24 mouse cellular contexts compared by ENCODE assay signal in the genomic region with DNA sequence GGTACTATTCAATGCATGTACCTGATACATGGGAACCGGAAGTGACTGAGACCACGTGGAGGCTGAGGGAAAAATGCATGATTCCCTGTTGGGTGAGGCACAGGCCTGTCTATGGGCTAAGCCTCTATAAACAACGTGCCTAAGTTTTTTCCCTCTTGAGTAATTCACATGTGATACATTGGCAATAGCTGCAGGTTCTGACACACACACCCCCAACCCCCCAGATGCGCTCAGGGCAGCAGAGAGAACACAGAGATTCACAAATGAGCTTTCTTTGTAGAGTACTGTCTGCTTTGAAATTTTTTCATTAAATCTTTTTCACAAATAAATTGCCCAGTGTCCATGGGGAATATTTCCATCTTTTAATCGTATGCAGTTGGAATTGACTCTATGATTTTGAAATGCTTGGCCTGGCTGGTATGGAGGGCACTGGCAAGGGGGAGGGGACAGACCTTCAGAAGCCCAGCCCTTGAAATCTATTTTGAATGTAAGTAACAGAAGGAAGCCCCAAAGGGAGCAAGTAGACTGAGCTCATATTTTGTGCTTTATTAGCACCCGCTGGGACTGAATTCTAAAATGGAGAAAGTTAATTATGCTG.
DNase-seq lines count a peak whose midpoint lies in the region; ATAC-seq lines count a peak whose summit lies in the region.
"Had no signal": no experiment of that assay in that cellular context is flagged by ENCODE, and none has a peak within 500 bp of the region (broad histone marks: within the 10 kb centered on the region; RNA-seq: fewer than 3 reads in every experiment).

No protein-coding gene starts in this region.

- no peaks in the 10 kb centered on the region for H3K27me3 ChIP-seq in midbrain, embryonic 11.5 days (ENCODE audit: control insufficient read depth, insufficient read depth, low read length)
- H3K27me3 ChIP-seq in midbrain, embryonic 10.5 days (ENCODE audit: low read depth, poor library complexity, severe bottlenecking), result no peaks in the 10 kb centered on the region
- H3K27me3 ChIP-seq in midbrain, embryonic 13.5 days, result no peaks in the 10 kb centered on the region
- H3K27me3 ChIP-seq: heart, embryonic 13.5 days; kidney, embryonic 15.5 days; limb, embryonic 13.5 days; liver, embryonic 12.5 days; neural tube, embryonic 12.5 days had no signal

- no peak overlapping the region for H3K27ac ChIP-seq in midbrain, embryonic 11.5 days (ENCODE audit: low read depth, low read length)
- H3K27ac ChIP-seq in midbrain, embryonic 10.5 days (replicated peaks), result no peak overlapping the region
- H3K27ac ChIP-seq in midbrain, embryonic 13.5 days, result peak overlapping the region; percentile 77
- H3K27ac ChIP-seq: heart, embryonic 13.5 days; kidney, embryonic 15.5 days; limb, embryonic 13.5 days; liver, embryonic 12.5 days; neural tube, embryonic 12.5 days had no signal

- peak; percentile 24 to 27 for DNase-seq in cerebellum, postnatal 10 days
- no peak for DNase-seq in cerebellum, adult 18-20 months
- DNase-seq in midbrain, embryonic 11.5 days (ENCODE audit: low spot score, missing footprints), result no peak
- no peak for DNase-seq in midbrain, embryonic 10.5 days (ENCODE audit: low spot score)
- no peak for DNase-seq in layer of hippocampus, adult 8-10 months (ENCODE audit: low spot score in 2 of 2)
- DNase-seq in lung, postnatal 10 days, result no peak
- DNase-seq: adrenal gland, postnatal 10 days; cerebellum, adult 8-10 months; gastrocnemius, postnatal 14 days; heart, adult 18-20 months; heart, postnatal 14 days; kidney, postnatal 36 days; lung, adult 18-20 months; lung, postnatal 14 days; right cerebral cortex, postnatal 4 days; thymus, postnatal 36 days had no signal

- H3K4me3 ChIP-seq in midbrain, embryonic 11.5 days (ENCODE audit: low read depth, low read length), result no peak overlapping the region
- H3K4me3 ChIP-seq in midbrain, embryonic 10.5 days, result no peak overlapping the region
- no peak overlapping the region for H3K4me3 ChIP-seq in midbrain, embryonic 13.5 days (replicated peaks)
- H3K4me3 ChIP-seq: heart, embryonic 13.5 days; kidney, embryonic 15.5 days; limb, embryonic 13.5 days; liver, embryonic 12.5 days; neural tube, embryonic 12.5 days had no signal

- H3K4me2 ChIP-seq in midbrain, embryonic 11.5 days, result no peak overlapping the region
- peak overlapping the region; percentile 32; the same call in 1 of the 2 replicates for H3K4me2 ChIP-seq in midbrain, embryonic 13.5 days (replicated peaks)
- H3K4me2 ChIP-seq: heart, embryonic 13.5 days; kidney, embryonic 15.5 days; limb, embryonic 13.5 days; liver, embryonic 12.5 days; neural tube, embryonic 12.5 days had no signal

- no peak overlapping the region for H3K9ac ChIP-seq in midbrain, embryonic 11.5 days (ENCODE audit: low read length)
- no peak overlapping the region for H3K9ac ChIP-seq in midbrain, embryonic 13.5 days (replicated peaks)
- H3K9ac ChIP-seq: heart, embryonic 13.5 days; kidney, embryonic 15.5 days; limb, embryonic 13.5 days; liver, embryonic 12.5 days; neural tube, embryonic 12.5 days had no signal

- no peaks in the 10 kb centered on the region for H3K36me3 ChIP-seq in midbrain, embryonic 11.5 days (ENCODE audit: control insufficient read depth, insufficient read depth, low read length)
- H3K36me3 ChIP-seq in midbrain, embryonic 10.5 days, result no peaks in the 10 kb centered on the region
- no peaks in the 10 kb centered on the region for H3K36me3 ChIP-seq in midbrain, embryonic 13.5 days
- H3K36me3 ChIP-seq: heart, embryonic 13.5 days; kidney, embryonic 15.5 days; limb, embryonic 13.5 days; liver, embryonic 12.5 days; neural tube, embryonic 12.5 days had no signal

- 0 out of 2 replicates have a peak, but pooled peaks cover 3% of the 10 kb centered on the region for H3K4me1 ChIP-seq in midbrain, embryonic 11.5 days (ENCODE audit: control insufficient read depth, insufficient read depth, low read length)
- H3K4me1 ChIP-seq in midbrain, embryonic 10.5 days, result peaks cover 10% of the 10 kb centered on the region; the same call in 1 of the 2 replicates
- H3K4me1 ChIP-seq in midbrain, embryonic 13.5 days (replicated peaks), result peaks cover 22% of the 10 kb centered on the region
- H3K4me1 ChIP-seq: heart, embryonic 13.5 days; kidney, embryonic 15.5 days; limb, embryonic 13.5 days; liver, embryonic 12.5 days; neural tube, embryonic 12.5 days had no signal

- no peaks in the 10 kb centered on the region for H3K9me3 ChIP-seq in midbrain, embryonic 11.5 days (ENCODE audit: control insufficient read depth, low read length)
- no peaks in the 10 kb centered on the region for H3K9me3 ChIP-seq in midbrain, embryonic 10.5 days (replicated peaks)
- H3K9me3 ChIP-seq in midbrain, embryonic 13.5 days, result no peaks in the 10 kb centered on the region
- H3K9me3 ChIP-seq: heart, embryonic 13.5 days; kidney, embryonic 15.5 days; limb, embryonic 13.5 days; liver, embryonic 12.5 days; neural tube, embryonic 12.5 days had no signal

- WGBS in midbrain, embryonic 11.5 days, result 82% methylated on average over 6 of the region's 6 CpGs
- WGBS in midbrain, embryonic 10.5 days, result 89% methylated on average over 6 of the region's 6 CpGs
- 45% methylated on average over 6 of the region's 6 CpGs for WGBS in midbrain, embryonic 13.5 days

- peak; percentile 58 for ATAC-seq in midbrain, embryonic 11.5 days (ENCODE audit: low FRiP score)
- ATAC-seq in midbrain, embryonic 13.5 days, result peak; percentile 90
- ATAC-seq: activated CD4-positive, CD25-positive, alpha-beta regulatory T cell, adult 4 months; intestine, postnatal 0 days; liver, embryonic 12.5 days had no signal

Comparison
In these comparisons a context has a peak if more than half of its experiments do, and no peak if none do; other contexts are left out.
1. DNase-seq: peak in cerebellum, postnatal 10 days (2 of 2); none in cerebellum, adult 18-20 months (0 of 2), midbrain, embryonic 11.5 days (single experiment), midbrain, embryonic 10.5 days (single experiment), layer of hippocampus, adult 8-10 months (0 of 2) and lung, postnatal 10 days (single experiment).